Mouse (Mus musculus) heart, adult 2 months (tissue): Measurements from ENCODE around the gene Slc35a5.

Source experiments
- CTCF ChIP-seq: fragments of 200-600 bp; IDR thresholded peaks from 2 replicates; pipeline ENCODE4 v1.8.1; 2022; ENCODE audit warnings: antibody characterized with exemption, mild to moderate bottlenecking, moderate library complexity
- EP300 ChIP-seq: fragments of 200-500 bp; IDR thresholded peaks from 2 replicates; pipeline ENCODE4 v1.6.1; 2011; ENCODE audit warnings: low read depth, low read length, control low read depth; ENCODE audit not compliant: insufficient read depth
- POLR2A ChIP-seq: fragments of 200-500 bp; IDR thresholded peaks from 2 replicates; pipeline ENCODE4 v1.6.1; 2011; ENCODE audit warnings: mild to moderate bottlenecking, low read depth, low read length, control low read depth; ENCODE audit not compliant: insufficient read depth

- no peak for TF ChIP-seq CTCF
- no peak for TF ChIP-seq EP300
- no peak for TF ChIP-seq POLR2A
Measured at GRCm38 (mm10) chr16:45118760-45119159, 39.7 kb downstream of the Slc35a5 start.
